Mouse (Mus musculus) kidney, adult 2 months (tissue): ENCODE measurements around the gene 9230102O04Rik.

Experiments
- CTCF ChIP-seq: fragments of 200-500 bp; conservative IDR thresholded peaks from 2 replicates; pipeline ENCODE4 v1.5.1; 2011; ENCODE audit warnings: low read depth, mild to moderate bottlenecking, control low read depth, low read length, moderate library complexity, mixed read lengths; ENCODE audit not compliant: insufficient read depth, insufficient read length
- POLR2A ChIP-seq: fragments of 200-500 bp; IDR thresholded peaks from one replicate; pipeline ENCODE4 v1.6.1; 2011; ENCODE audit warnings: low read depth, low read length, control low read depth

- TF ChIP-seq CTCF: no peak
- TF ChIP-seq POLR2A: no peak
Measured at GRCm38 (mm10) chr2:9835195-9835594, 54.1 kb downstream of the 9230102O04Rik start.
